Mouse (Mus musculus) heart, embryonic 14.5 days (tissue): Measurements from ENCODE around the gene Vsir. TPM values are rescaled to one million over a fixed set of nuclear protein-coding genes. Genes with fewer than 3 reads are reported as not detected.

Experiments
- ATAC-seq: fragments of 200-750 bp; cut with Nextera tagmentation; 2 replicates; pipeline ENCODE4 v1.8.0; 2017; ENCODE audit warnings: low read depth, moderate TSS enrichment; ENCODE audit not compliant: insufficient number of reproducible peaks, insufficient read depth, low FRiP score
- H3K27ac ChIP-seq, 2 experiments: fragments of 200-500 bp in 1 of 2; fragments of 300-500 bp in 1 of 2; sonication (generic) in 1 of 2; replicated peaks in 1 of 2; 2 replicates each; pipeline ENCODE4 v1.5.1; 2012 to 2014; ENCODE audit warnings: low read depth in 2 of 2, low read length in 2 of 2, control low read depth in 1 of 2, mild to moderate bottlenecking in 1 of 2, mixed read lengths in 1 of 2; ENCODE audit not compliant: control insufficient read depth in 1 of 2, insufficient read depth in 1 of 2
- H3K27me3 ChIP-seq: fragments of 300-500 bp; sonication (generic); 2 replicates; pipeline ENCODE4 v1.6.1; 2014; ENCODE audit warnings: mild to moderate bottlenecking, low read length, control low read depth; ENCODE audit not compliant: control insufficient read depth, insufficient read depth
- H3K36me3 ChIP-seq: fragments of 300-500 bp; sonication (generic); 2 replicates; pipeline ENCODE4 v1.6.1; 2014; ENCODE audit warnings: mild to moderate bottlenecking, control low read depth, low read length, mixed read lengths; ENCODE audit not compliant: control insufficient read depth, insufficient read depth
- H3K4me1 ChIP-seq, 2 experiments: fragments of 200-500 bp in 1 of 2; fragments of 300-500 bp in 1 of 2; sonication (generic) in 1 of 2; 2 replicates each; pipeline ENCODE4 v1.6.1; 2012 to 2014; ENCODE audit warnings: low read length in 2 of 2, control low read depth in 1 of 2, mixed read lengths in 1 of 2; ENCODE audit not compliant: control insufficient read depth in 2 of 2, insufficient read depth in 2 of 2
- H3K4me2 ChIP-seq: fragments of 300-500 bp; sonication (generic); 2 replicates; pipeline ENCODE4 v1.6.1; 2014; ENCODE audit warnings: mild to moderate bottlenecking, low read length
- H3K4me3 ChIP-seq, 2 experiments: fragments of 200-500 bp in 1 of 2; fragments of 300-500 bp in 1 of 2; sonication (generic) in 1 of 2; 2 replicates each; pipeline ENCODE4 v1.5.1; 2012 to 2014; ENCODE audit warnings: low read length in 2 of 2, mild to moderate bottlenecking in 2 of 2, control low read depth in 1 of 2, low read depth in 1 of 2, moderate library complexity in 1 of 2; ENCODE audit not compliant: control insufficient read depth in 1 of 2, insufficient read depth in 1 of 2
- H3K9ac ChIP-seq: fragments of 300-500 bp; sonication (generic); 2 replicates; pipeline ENCODE4 v1.6.1; 2014; ENCODE audit warnings: mild to moderate bottlenecking, low read length
- H3K9me3 ChIP-seq: fragments of 300-500 bp; sonication (generic); 2 replicates; pipeline ENCODE4 v1.6.1; 2016; ENCODE audit warnings: low read length, control low read depth; ENCODE audit not compliant: control insufficient read depth
- WGBS: fragments of 180-500 bp; shearing (Covaris S2); extraction: QIAGEN DNeasy Blood & Tissue Kit; methylation state at CpG from one replicate; pipeline ENCODE4 v1.1.7; 2014; 5-methylcytosine and 5-hydroxymethylcytosine counted together
- polyA plus RNA-seq: library from polyadenylated mRNA; unstranded; fragments of >200 nt; fragmentation: Nextera tagmentation; extraction: Ambion mirVana; gene quantifications from 2 replicates; pipeline ENCODE4 v1.2.1, GENCODE M21; 2014

Vsir gene
- polyA plus RNA-seq, 1 experiment from 2014 or later = 2.3 TPM

GRCm38 (mm10) chr10:60389447-60389865 lies 42.8 kb downstream of the Vsir start:
- no peak overlapping the region for H3K9ac ChIP-seq
- 11% methylated on average over 9 of the region's 9 CpGs for WGBS
- H3K9me3 ChIP-seq = no peaks in the 10 kb centered on the region
- no peaks in the 10 kb centered on the region for H3K36me3 ChIP-seq
- no peak overlapping the region; a peak in 1 of 4 replicates for H3K27ac ChIP-seq
- H3K4me3 ChIP-seq = no peak overlapping the region
- H3K4me1 ChIP-seq = peaks cover 16 to 20% of the 10 kb centered on the region in 2 experiments
- H3K27me3 ChIP-seq = no peaks in the 10 kb centered on the region
- peak overlapping the region; percentile 42 for H3K4me2 ChIP-seq
- no peak for ATAC-seq

- no peaks in the 10 kb centered on the region for H3K9me3 ChIP-seq
- H3K36me3 ChIP-seq = no peaks in the 10 kb centered on the region
- no peak overlapping the region; a peak in 1 of 4 replicates for H3K27ac ChIP-seq
- H3K4me2 ChIP-seq = no peak overlapping the region
- H3K4me1 ChIP-seq = peaks cover 21 to 26% of the 10 kb centered on the region in 2 experiments
- WGBS = 36% methylated on average over 6 of the region's 6 CpGs
- H3K9ac ChIP-seq = no peak overlapping the region
- no peak overlapping the region for H3K4me3 ChIP-seq
- H3K27me3 ChIP-seq = no peaks in the 10 kb centered on the region
- 0 out of 2 replicates have a peak, but pooled peaks have one; percentile 16 for ATAC-seq
These were observed 43.7 kb downstream of the Vsir start for GRCm38 (mm10) chr10:60390177-60390903.

- Histone ChIP-seq H3K36me3 (no peaks in the 10 kb centered on the region), H3K4me2 (no peak overlapping the region), H3K9me3 (no peaks in the 10 kb centered on the region), H3K4me3 (no peak overlapping the region), H3K27me3 (no peaks in the 10 kb centered on the region), H3K4me1 (peaks cover 21 to 26% of the 10 kb centered on the region in 2 experiments), H3K27ac (no peak overlapping the region), H3K9ac (no peak overlapping the region)
- WGBS = 65% methylated on average over 5 of the region's 5 CpGs
- no peak for ATAC-seq
These were observed 44.3 kb downstream of the Vsir start for GRCm38 (mm10) chr10:60390904-60391420.

GRCm38 (mm10) chr10:60391661-60392060 lies 45.0 kb downstream of the Vsir start:
- H3K36me3 ChIP-seq = no peaks in the 10 kb centered on the region
- H3K27ac ChIP-seq = no peak overlapping the region
- no peak overlapping the region for H3K4me2 ChIP-seq
- H3K4me3 ChIP-seq = no peak overlapping the region
- no peak for ATAC-seq
- no peak overlapping the region for H3K9ac ChIP-seq
- H3K4me1 ChIP-seq = peaks cover 21 to 26% of the 10 kb centered on the region in 2 experiments
- WGBS = 94% methylated on average over 9 of the region's 9 CpGs
- no peaks in the 10 kb centered on the region for H3K27me3 ChIP-seq
- H3K9me3 ChIP-seq = no peaks in the 10 kb centered on the region

GRCm38 (mm10) chr10:60394936-60395335 lies 48.3 kb downstream of the Vsir start:
- Histone ChIP-seq H3K27ac (no peak overlapping the region), H3K4me1 (peaks cover 11 to 16% of the 10 kb centered on the region in 2 experiments), H3K4me2 (no peak overlapping the region), H3K9me3 (no peaks in the 10 kb centered on the region), H3K27me3 (no peaks in the 10 kb centered on the region), H3K9ac (no peak overlapping the region), H3K36me3 (no peaks in the 10 kb centered on the region), H3K4me3 (no peak overlapping the region)
- no peak for ATAC-seq
- 48% methylated on average over 7 of the region's 7 CpGs for WGBS

GRCm38 (mm10) chr10:60395605-60396004 lies 49.0 kb downstream of the Vsir start:
- H3K36me3 ChIP-seq = no peaks in the 10 kb centered on the region
- ATAC-seq = no peak
- no peaks in the 10 kb centered on the region for H3K27me3 ChIP-seq
- H3K27ac ChIP-seq = no peak overlapping the region
- no peak overlapping the region for H3K9ac ChIP-seq
- no peak overlapping the region for H3K4me3 ChIP-seq
- H3K4me1 ChIP-seq = peaks cover 6 to 9% of the 10 kb centered on the region in 2 experiments
- H3K9me3 ChIP-seq = no peaks in the 10 kb centered on the region
- H3K4me2 ChIP-seq = no peak overlapping the region
- WGBS = 77% methylated on average over 5 of the region's 5 CpGs

- no peak for ATAC-seq
- no peak overlapping the region for H3K9ac ChIP-seq
- no peaks in the 10 kb centered on the region for H3K36me3 ChIP-seq
- H3K4me2 ChIP-seq = no peak overlapping the region
- no peaks in the 10 kb centered on the region; the same call in 1 of the 2 replicates for H3K27me3 ChIP-seq
- H3K4me1 ChIP-seq = peaks cover 4 to 6% of the 10 kb centered on the region in 2 experiments
- H3K9me3 ChIP-seq = no peaks in the 10 kb centered on the region
- 86% methylated on average over 10 of the region's 10 CpGs for WGBS
- H3K4me3 ChIP-seq = no peak overlapping the region
- no peak overlapping the region for H3K27ac ChIP-seq
These were observed 51.6 kb downstream of the Vsir start for GRCm38 (mm10) chr10:60398051-60398814.
